Mouse (Mus musculus): ENCODE results near the gene Fkbp9. TPM values are rescaled to one million over a fixed set of nuclear protein-coding genes. Genes with fewer than 3 reads are reported as not detected.
A peak's percentile ranks its signal among the peaks of the same experiment; 100 is the strongest.
"Not testable (repeated sequence)": the region's sequence is repeated elsewhere in the genome, so short reads cannot be mapped to it uniquely, and the experiment has no call there.

The Fkbp9 gene
- total RNA-seq, 1 experiment from 2014 or later, result 1.2 TPM

DNA sequence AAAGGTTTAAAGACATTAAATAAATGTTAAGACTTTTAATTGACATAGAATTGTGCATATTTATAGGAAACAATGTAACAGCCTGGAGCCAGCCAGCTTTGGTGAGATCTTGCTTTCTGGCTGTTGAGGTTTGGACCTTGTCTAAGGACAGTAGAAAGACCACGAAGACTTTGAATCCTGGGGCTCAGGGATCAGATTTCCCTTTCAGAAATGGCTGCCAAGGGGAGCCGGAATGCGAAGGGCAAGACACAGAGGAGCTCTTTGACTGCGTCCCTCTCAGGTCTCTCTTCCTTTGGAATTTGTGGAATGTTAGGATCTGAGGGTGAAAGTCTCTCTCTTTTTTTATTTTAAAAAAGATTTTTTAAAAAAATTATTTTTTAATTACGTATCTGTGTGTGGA, 2.9 kb downstream of the Fkbp9 start:
- ATAC-seq (replicated peaks; ENCODE audit: insufficient number of reproducible peaks, low FRiP score, low TSS enrichment, poor library complexity, severe bottlenecking), result no peak

GRCm38 (mm10) chr6:56835532-56835931, 3.7 kb downstream of the Fkbp9 start:
- no peak for ATAC-seq (replicated peaks; ENCODE audit: insufficient number of reproducible peaks, low FRiP score, low TSS enrichment, poor library complexity, severe bottlenecking)

- ATAC-seq (replicated peaks; ENCODE audit: insufficient number of reproducible peaks, low FRiP score, low TSS enrichment, poor library complexity, severe bottlenecking), result no peak
Measured at GRCm38 (mm10) chr6:56837166-56837565, 5.3 kb downstream of the Fkbp9 start.

DNA sequence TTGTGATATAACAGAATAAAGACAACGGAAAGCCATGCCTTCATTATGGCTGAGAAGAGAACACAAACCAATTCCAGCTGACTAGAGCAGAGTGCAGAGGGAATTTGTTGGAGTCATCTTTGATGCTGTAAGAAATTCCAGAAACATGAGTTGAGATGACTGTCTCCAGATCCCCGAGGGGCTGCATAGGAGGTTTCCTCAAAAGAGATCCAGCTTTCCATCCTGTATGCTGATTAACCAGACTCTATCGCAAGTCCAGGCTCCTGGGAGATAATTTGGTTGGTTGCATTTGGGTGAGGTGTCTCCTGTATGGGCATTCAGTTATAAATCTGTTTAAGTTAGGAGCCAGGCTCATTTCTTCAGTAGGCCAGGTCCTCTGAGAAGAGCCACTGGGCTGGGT, 5.8 kb downstream of the Fkbp9 start:
- ATAC-seq (replicated peaks; ENCODE audit: insufficient number of reproducible peaks, low FRiP score, low TSS enrichment, poor library complexity, severe bottlenecking), result no peak

DNA sequence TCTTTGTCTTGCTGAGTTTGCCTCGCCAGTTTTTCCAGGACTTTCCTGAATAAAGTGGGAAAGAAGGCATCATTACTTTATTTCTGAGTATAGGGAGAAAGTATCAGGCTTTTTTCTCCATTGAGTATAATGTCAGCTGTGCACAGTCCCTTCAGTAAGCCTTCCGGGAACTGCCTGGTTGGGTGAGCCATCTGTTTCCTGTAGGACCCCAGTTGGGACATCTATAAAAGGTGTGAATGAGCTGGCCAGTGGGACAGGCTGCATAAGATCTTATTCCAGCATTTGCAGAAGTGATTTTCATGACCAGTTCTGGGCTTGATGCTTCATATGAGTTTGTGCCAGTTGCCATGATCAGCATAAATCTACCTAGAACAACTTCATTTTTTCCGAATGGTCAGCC, 11.4 kb downstream of the Fkbp9 start:
- no peak for ATAC-seq (replicated peaks; ENCODE audit: insufficient number of reproducible peaks, low FRiP score, low TSS enrichment, poor library complexity, severe bottlenecking)

GRCm38 (mm10) chr6:56844365-56844764, 12.5 kb downstream of the Fkbp9 start:
- ATAC-seq (replicated peaks; ENCODE audit: insufficient number of reproducible peaks, low FRiP score, low TSS enrichment, poor library complexity, severe bottlenecking), result no peak

- no peak for ATAC-seq (replicated peaks; ENCODE audit: insufficient number of reproducible peaks, low FRiP score, low TSS enrichment, poor library complexity, severe bottlenecking)
Measured at GRCm38 (mm10) chr6:56848974-56849373, 17.1 kb downstream of the Fkbp9 start.

DNA sequence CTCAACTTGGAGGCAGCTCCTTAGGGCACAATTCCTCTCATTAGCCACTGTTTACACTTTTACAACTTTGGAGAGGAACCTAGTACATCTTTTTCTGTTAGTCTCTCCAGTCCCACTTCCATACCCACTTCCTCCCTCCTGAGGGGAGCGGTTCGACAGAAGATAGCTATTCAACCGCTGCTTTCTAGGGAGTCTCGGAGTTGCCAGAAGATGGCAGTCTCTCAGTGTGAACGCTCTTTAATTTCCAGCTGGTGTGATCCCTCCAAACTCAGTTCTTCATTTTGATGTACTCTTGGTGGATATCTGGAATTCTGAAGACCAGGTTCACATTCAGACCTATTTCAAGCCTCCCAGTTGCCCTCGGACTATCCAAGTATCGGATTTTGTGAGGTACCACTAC, 18.5 kb downstream of the Fkbp9 start:
- ATAC-seq (replicated peaks; ENCODE audit: insufficient number of reproducible peaks, low FRiP score, low TSS enrichment, poor library complexity, severe bottlenecking), result no peak

DNA sequence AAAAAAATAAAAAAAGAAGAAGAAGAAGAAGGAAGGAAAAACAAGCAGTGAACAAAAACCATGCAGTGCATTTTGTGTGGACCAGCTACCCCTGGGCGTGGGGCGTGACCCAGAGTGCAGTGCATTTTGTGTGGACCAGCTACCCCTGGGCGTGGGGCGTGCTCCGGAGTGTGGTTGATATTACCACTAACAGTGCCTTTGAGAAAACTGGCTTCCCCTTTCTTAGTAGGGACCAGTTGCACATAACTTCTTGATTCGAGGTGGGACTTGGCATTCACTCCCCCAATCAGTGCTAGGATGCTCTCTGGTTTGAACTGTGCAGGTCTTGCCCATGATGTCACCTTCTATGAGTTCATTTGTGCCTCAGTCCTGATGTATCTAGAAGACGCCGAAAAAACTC, 22.9 kb downstream of the Fkbp9 start:
- ATAC-seq (replicated peaks; ENCODE audit: insufficient number of reproducible peaks, low FRiP score, low TSS enrichment, poor library complexity, severe bottlenecking), result no peak

DNA sequence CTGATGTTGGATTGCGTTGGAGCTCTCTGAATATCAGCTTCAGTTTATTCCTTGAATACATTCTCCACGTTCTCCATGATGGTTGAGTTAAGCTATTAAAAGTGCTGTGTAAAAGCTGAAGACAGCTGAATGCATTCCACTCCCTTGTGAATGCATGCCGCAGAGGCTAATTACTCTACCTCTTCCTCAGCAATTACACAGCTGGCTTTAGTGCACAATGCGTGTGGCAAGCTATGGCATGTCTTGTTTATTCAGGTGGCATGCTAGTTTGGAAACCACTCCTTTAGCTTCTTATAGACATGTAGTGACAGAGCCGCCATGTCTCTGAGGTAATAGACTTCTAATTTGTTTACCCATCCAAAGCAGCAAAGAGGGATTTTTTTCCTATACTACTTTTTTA, 24.9 kb downstream of the Fkbp9 start:
- no peak for ATAC-seq (replicated peaks; ENCODE audit: insufficient number of reproducible peaks, low FRiP score, low TSS enrichment, poor library complexity, severe bottlenecking)

GRCm38 (mm10) chr6:56860205-56860848, 28.5 kb downstream of the Fkbp9 start:
- no peak for ATAC-seq (replicated peaks; ENCODE audit: insufficient number of reproducible peaks, low FRiP score, low TSS enrichment, poor library complexity, severe bottlenecking)

- ATAC-seq (replicated peaks; ENCODE audit: insufficient number of reproducible peaks, low FRiP score, low TSS enrichment, poor library complexity, severe bottlenecking), result not testable (repeated sequence)
Measured at GRCm38 (mm10) chr6:56866899-56867298, 35.0 kb downstream of the Fkbp9 start.

DNA sequence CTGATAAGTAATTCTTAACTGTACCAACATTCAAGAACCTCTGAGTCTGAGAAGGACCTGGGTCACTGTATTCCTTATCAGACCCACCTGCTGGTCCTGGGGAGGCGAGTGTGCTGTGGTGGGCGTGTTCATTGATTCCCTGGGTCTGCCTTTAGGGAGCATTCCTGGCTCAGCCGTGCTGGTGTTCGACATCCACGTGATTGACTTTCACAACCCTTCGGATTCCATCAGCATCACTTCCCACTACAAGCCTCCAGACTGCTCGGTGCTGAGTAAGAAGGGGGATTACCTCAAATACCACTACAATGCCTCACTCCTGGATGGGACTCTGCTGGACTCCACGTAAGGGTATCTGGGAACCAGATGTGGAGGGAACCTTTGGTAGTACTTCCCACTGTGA, 36.7 kb downstream of the Fkbp9 start:
- ATAC-seq (replicated peaks; ENCODE audit: insufficient number of reproducible peaks, low FRiP score, low TSS enrichment, poor library complexity, severe bottlenecking), result no peak

DNA sequence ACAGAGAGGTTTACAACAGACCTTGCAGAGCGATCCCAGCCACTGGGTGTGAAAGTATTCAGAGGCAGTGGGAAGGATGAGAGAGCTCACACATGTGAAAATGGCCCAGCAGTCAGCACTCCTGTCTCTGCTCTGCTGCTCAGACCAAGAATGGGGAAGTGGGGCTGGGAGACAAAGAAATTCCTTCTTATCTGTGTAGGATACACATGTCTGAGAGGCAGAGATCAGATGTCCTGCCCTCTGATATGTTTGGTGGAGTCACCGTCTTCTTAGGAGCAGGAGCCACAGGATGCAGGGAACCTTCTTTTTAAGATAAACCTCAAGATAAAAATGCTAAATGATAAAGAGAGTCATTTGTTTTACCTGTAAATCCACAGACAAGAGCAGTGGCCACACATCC, 38.2 kb downstream of the Fkbp9 start:
- ATAC-seq (replicated peaks; ENCODE audit: insufficient number of reproducible peaks, low FRiP score, low TSS enrichment, poor library complexity, severe bottlenecking), result no peak

- ATAC-seq (replicated peaks; ENCODE audit: insufficient number of reproducible peaks, low FRiP score, low TSS enrichment, poor library complexity, severe bottlenecking), result no peak
Measured at GRCm38 (mm10) chr6:56876870-56877269, 45.0 kb downstream of the Fkbp9 start.

- ATAC-seq (replicated peaks; ENCODE audit: insufficient number of reproducible peaks, low FRiP score, low TSS enrichment, poor library complexity, severe bottlenecking), result no peak
Measured at GRCm38 (mm10) chr6:56877985-56878384, 46.1 kb downstream of the Fkbp9 start.

DNA sequence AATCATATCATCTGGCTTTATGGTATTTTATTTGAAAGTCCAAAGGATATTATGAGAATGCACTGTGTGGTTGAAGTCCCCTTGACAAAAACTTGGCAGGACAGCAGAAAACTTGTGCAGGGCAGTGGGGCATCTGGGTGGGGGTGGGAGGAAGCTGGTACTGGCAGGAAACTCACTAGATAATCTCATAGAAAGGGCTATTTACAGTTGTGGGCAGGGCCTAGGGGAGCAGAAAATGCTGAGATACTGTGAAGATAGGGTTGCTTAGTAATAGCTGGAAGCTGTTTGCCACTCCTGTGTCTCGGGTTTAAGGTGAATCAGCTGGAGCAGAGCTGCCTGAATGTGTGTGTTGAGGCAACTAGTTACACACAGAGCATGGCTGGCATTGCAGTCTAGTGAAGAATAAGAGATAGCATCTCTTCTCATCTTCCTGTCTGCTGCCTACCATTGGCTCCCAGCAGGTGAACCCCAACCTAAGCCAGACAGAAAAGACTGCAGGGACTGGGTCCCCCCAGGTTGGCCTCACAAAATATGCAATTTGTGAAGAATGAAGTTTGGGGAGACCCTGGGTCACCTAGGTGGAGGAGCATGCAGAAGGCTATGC, 47.6 kb downstream of the Fkbp9 start:
- peak; percentile 52; the same call in 1 of the 2 replicates for ATAC-seq (replicated peaks; ENCODE audit: insufficient number of reproducible peaks, low FRiP score, low TSS enrichment, poor library complexity, severe bottlenecking)

DNA sequence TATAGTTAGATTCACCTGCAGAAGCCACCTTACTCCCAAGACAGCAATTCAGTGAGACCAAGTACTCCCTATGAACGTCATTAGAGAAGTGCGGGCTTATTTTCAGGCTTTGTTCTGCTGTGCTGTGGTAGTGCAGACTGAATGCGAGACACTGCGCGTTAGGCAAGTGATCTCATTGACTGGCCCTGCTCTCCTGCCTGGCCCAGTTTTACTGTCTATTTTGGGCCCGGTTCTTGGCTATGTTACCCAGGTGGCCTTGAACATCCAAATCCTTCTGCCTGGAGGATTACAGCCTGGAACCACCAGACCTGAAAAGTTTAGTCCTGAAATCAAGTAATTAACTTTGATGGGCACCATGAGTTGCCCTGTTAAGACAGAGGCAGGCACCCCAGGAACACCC, 56.7 kb downstream of the Fkbp9 start:
- ATAC-seq (replicated peaks; ENCODE audit: insufficient number of reproducible peaks, low FRiP score, low TSS enrichment, poor library complexity, severe bottlenecking), result no peak

DNA sequence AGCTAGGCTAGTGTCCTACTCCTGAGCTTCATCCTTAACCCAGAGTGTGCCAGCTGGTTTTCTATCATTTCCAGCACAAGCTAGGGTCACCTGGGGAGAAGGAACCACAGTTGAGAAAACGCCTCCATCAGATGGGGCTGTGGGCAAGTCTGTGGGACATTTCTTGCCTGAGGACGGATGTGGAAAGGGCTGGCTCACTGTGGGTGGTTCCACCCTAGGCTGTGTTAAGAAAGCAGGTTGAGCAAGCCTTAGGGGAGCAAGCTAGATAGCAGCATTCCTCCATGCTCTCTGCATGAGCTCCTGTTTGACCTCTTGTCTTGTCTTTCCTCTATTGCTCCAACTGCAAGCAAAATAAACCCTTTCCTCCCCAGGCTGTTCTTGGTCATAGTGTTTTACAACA, 58.9 kb downstream of the Fkbp9 start:
- no peak for ATAC-seq (replicated peaks; ENCODE audit: insufficient number of reproducible peaks, low FRiP score, low TSS enrichment, poor library complexity, severe bottlenecking)

- ATAC-seq (replicated peaks; ENCODE audit: insufficient number of reproducible peaks, low FRiP score, low TSS enrichment, poor library complexity, severe bottlenecking), result no peak
Measured at GRCm38 (mm10) chr6:56899601-56900000, 67.7 kb downstream of the Fkbp9 start.

GRCm38 (mm10) chr6:56901336-56901735, 69.5 kb downstream of the Fkbp9 start:
- no peak for ATAC-seq (replicated peaks; ENCODE audit: insufficient number of reproducible peaks, low FRiP score, low TSS enrichment, poor library complexity, severe bottlenecking)

Measured in monocyte, adult 5-6 weeks (primary cell).